Mouse (Mus musculus): ENCODE measurements around the gene Adamts12. TPM values are rescaled to one million over a fixed set of nuclear protein-coding genes. Genes with fewer than 3 reads are reported as not detected.

Gene Adamts12
- polyA plus RNA-seq, 1 experiment, result 0.80 TPM

- Histone ChIP-seq H3K27me3 (replicated peaks; ENCODE audit: control insufficient read depth, insufficient read depth, low read length) (no peaks in the 10 kb centered on the region), H3K36me3 (ENCODE audit: control insufficient read depth, insufficient read depth, low read length) (no peaks in the 10 kb centered on the region), H3K4me1 (ENCODE audit: control insufficient read depth, insufficient read depth, low read length) (no peaks in the 10 kb centered on the region), H3K4me3 (ENCODE audit: insufficient read depth, low read depth, low read length) (no peak overlapping the region), H3K27ac (ENCODE audit: insufficient read depth, low read depth, low read length) (no peak overlapping the region)
- DNase-seq, result no peak
- 85% methylated on average over 7 of the region's 7 CpGs for WGBS
- TF ChIP-seq CTCF (conservative IDR thresholded peaks at IDR 0.05; ENCODE audit: insufficient read depth, insufficient read length, low read depth, low read length), result no peak
Measured at GRCm38 (mm10) chr15:11370477-11371085, 306.0 kb downstream of the Adamts12 start.

DNA sequence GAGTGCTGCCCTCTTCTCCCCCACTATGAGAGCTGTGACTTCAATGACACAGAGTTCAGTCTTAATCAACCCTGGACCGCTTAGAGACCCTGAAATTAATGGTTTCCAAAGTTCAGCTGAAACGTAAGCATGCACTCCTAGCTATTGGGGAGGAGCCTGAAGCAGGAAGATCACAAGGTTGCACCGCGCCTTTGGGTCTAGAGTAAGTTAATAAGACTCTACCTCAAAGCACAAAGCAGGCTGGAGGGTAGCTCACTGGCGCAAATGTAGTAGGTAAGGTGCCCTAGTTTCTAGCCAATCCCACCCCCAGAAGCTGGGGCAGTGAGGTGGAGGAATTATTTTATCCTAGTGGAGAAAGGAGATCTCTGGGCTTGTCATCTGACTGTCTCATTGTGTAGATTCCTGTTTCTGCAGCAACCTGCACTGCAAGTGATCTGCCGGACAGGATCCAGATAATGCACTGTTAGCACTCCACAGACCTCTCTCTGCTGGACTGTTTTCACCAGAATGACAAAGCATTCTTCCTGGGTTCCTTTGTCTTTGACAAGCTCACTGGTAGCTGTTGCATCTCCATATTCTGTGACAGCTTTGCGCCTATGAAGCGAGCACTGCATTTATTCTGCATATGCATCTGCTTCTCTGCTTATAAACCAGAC lies 315.0 kb downstream of the Adamts12 start:
- DNase-seq, result peak; percentile 59
- WGBS, result 65% methylated on average over 8 of the region's 8 CpGs
- H3K27ac ChIP-seq (ENCODE audit: insufficient read depth, low read depth, low read length), result no peak overlapping the region
- H3K27me3 ChIP-seq (replicated peaks; ENCODE audit: control insufficient read depth, insufficient read depth, low read length), result no peaks in the 10 kb centered on the region
- H3K36me3 ChIP-seq (ENCODE audit: control insufficient read depth, insufficient read depth, low read length), result no peaks in the 10 kb centered on the region
- H3K4me1 ChIP-seq (ENCODE audit: control insufficient read depth, insufficient read depth, low read length), result peaks cover 2% of the 10 kb centered on the region; the same call in 1 of the 2 replicates
- no peak for TF ChIP-seq CTCF (conservative IDR thresholded peaks at IDR 0.05; ENCODE audit: insufficient read depth, insufficient read length, low read depth, low read length)
- no peak for TF ChIP-seq POLR2A (IDR thresholded peaks at IDR 0.05; ENCODE audit: low read depth, low read length)
- no peak overlapping the region for H3K4me3 ChIP-seq (ENCODE audit: insufficient read depth, low read depth, low read length)

- no peaks in the 10 kb centered on the region for H3K36me3 ChIP-seq (ENCODE audit: control insufficient read depth, insufficient read depth, low read length)
- 36% methylated on average over 8 of the region's 8 CpGs for WGBS
- no peak overlapping the region for H3K27ac ChIP-seq (ENCODE audit: insufficient read depth, low read depth, low read length)
- no peaks in the 10 kb centered on the region for H3K27me3 ChIP-seq (replicated peaks; ENCODE audit: control insufficient read depth, insufficient read depth, low read length)
- no peak for TF ChIP-seq CTCF (conservative IDR thresholded peaks at IDR 0.05; ENCODE audit: insufficient read depth, insufficient read length, low read depth, low read length)
- TF ChIP-seq POLR2A (IDR thresholded peaks at IDR 0.05; ENCODE audit: low read depth, low read length), result no peak
- H3K4me3 ChIP-seq (ENCODE audit: insufficient read depth, low read depth, low read length), result no peak overlapping the region
- DNase-seq, result peak; percentile 44
- peaks cover 2% of the 10 kb centered on the region; the same call in 1 of the 2 replicates for H3K4me1 ChIP-seq (ENCODE audit: control insufficient read depth, insufficient read depth, low read length)
Measured at GRCm38 (mm10) chr15:11380087-11380530, 315.5 kb downstream of the Adamts12 start.

DNA sequence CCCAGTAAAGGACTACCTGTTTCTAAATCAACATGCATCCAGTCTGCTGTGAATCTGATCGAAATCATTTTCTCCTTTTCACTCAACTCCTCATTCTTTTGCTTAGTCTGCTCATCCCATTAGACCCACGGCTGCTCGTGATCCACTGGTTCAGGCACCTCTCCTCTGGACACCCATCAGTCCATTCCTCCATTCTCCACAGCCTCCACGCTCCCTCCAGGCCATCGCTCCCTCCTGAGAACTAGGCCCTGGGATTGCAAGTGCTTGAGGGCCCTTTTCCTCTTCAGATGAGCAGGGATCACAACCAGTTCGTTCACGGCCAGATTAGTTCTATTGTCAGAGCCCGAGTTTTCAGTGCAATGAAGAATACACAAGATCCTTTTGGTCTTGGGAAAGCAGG lies 316.0 kb downstream of the Adamts12 start:
- no peak for TF ChIP-seq POLR2A (IDR thresholded peaks at IDR 0.05; ENCODE audit: low read depth, low read length)
- TF ChIP-seq CTCF (conservative IDR thresholded peaks at IDR 0.05; ENCODE audit: insufficient read depth, insufficient read length, low read depth, low read length), result no peak
- Histone ChIP-seq H3K4me3 (ENCODE audit: insufficient read depth, low read depth, low read length) (no peak overlapping the region), H3K27me3 (replicated peaks; ENCODE audit: control insufficient read depth, insufficient read depth, low read length) (no peaks in the 10 kb centered on the region), H3K27ac (ENCODE audit: insufficient read depth, low read depth, low read length) (no peak overlapping the region), H3K36me3 (ENCODE audit: control insufficient read depth, insufficient read depth, low read length) (no peaks in the 10 kb centered on the region; the same call in 1 of the 2 replicates), H3K4me1 (ENCODE audit: control insufficient read depth, insufficient read depth, low read length) (peaks cover 2% of the 10 kb centered on the region; the same call in 1 of the 2 replicates)
- no peak for DNase-seq
- WGBS, result 84% methylated on average over 8 of the region's 8 CpGs

- DNase-seq, result no peak
- TF ChIP-seq CTCF (conservative IDR thresholded peaks at IDR 0.05; ENCODE audit: insufficient read depth, insufficient read length, low read depth, low read length) (no peak), POLR2A (IDR thresholded peaks at IDR 0.05; ENCODE audit: low read depth, low read length) (no peak)
- Histone ChIP-seq H3K27me3 (replicated peaks; ENCODE audit: control insufficient read depth, insufficient read depth, low read length) (no peaks in the 10 kb centered on the region), H3K36me3 (ENCODE audit: control insufficient read depth, insufficient read depth, low read length) (peaks cover 5% of the 10 kb centered on the region), H3K27ac (ENCODE audit: insufficient read depth, low read depth, low read length) (no peak overlapping the region), H3K4me1 (ENCODE audit: control insufficient read depth, insufficient read depth, low read length) (peaks cover 2% of the 10 kb centered on the region; the same call in 1 of the 2 replicates), H3K4me3 (ENCODE audit: insufficient read depth, low read depth, low read length) (no peak overlapping the region)
- 83% methylated on average over 12 of the region's 12 CpGs for WGBS
Measured at GRCm38 (mm10) chr15:11382585-11382984, 318.0 kb downstream of the Adamts12 start.

DNA sequence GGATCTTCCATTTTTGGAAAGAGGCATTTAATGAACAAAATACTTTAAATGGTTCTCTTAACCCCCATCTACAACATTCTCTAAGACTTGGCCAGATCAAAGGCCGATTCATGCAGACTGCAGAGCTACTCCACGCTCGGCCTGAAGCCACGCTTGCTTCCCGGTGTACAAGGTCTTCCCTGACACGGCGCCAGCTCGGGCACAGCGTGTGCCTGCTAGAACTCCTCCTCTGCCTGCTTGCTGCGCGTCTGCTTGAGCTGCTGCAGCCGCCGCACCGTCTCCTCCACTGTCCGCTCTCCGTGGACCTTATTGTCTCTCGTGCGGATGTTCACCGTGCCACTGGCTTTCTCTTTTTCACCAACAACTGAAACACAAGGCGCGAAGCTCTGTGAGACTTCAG lies 319.2 kb downstream of the Adamts12 start:
- Histone ChIP-seq H3K27me3 (replicated peaks; ENCODE audit: control insufficient read depth, insufficient read depth, low read length) (no peaks in the 10 kb centered on the region), H3K36me3 (ENCODE audit: control insufficient read depth, insufficient read depth, low read length) (peaks cover 5% of the 10 kb centered on the region), H3K4me1 (ENCODE audit: control insufficient read depth, insufficient read depth, low read length) (peaks cover 2% of the 10 kb centered on the region; the same call in 1 of the 2 replicates), H3K27ac (ENCODE audit: insufficient read depth, low read depth, low read length) (no peak overlapping the region), H3K4me3 (ENCODE audit: insufficient read depth, low read depth, low read length) (no peak overlapping the region)
- WGBS, result 93% methylated on average over 21 of the region's 21 CpGs
- TF ChIP-seq CTCF (conservative IDR thresholded peaks at IDR 0.05; ENCODE audit: insufficient read depth, insufficient read length, low read depth, low read length) (no peak), POLR2A (IDR thresholded peaks at IDR 0.05; ENCODE audit: low read depth, low read length) (no peak)
- no peak for DNase-seq

- DNase-seq, result no peak
- Histone ChIP-seq H3K27me3 (replicated peaks; ENCODE audit: control insufficient read depth, insufficient read depth, low read length) (no peaks in the 10 kb centered on the region), H3K36me3 (ENCODE audit: control insufficient read depth, insufficient read depth, low read length) (no peaks in the 10 kb centered on the region; the same call in 1 of the 2 replicates), H3K4me3 (ENCODE audit: insufficient read depth, low read depth, low read length) (no peak overlapping the region), H3K4me1 (ENCODE audit: control insufficient read depth, insufficient read depth, low read length) (no peaks in the 10 kb centered on the region), H3K27ac (ENCODE audit: insufficient read depth, low read depth, low read length) (no peak overlapping the region)
- 91% methylated on average over 16 of the region's 16 CpGs for WGBS
- no peak for TF ChIP-seq POLR2A (IDR thresholded peaks at IDR 0.05; ENCODE audit: low read depth, low read length)
- no peak for TF ChIP-seq CTCF (conservative IDR thresholded peaks at IDR 0.05; ENCODE audit: insufficient read depth, insufficient read length, low read depth, low read length)
Measured at GRCm38 (mm10) chr15:11392903-11393302, 328.3 kb downstream of the Adamts12 start.
